10 mouse cellular contexts compared by ENCODE assay signal in genomic region chr13:59453045-59453444, GRCm38 (mm10).
DNase-seq lines count a peak whose midpoint lies in the region; ATAC-seq and TF ChIP-seq lines count a peak whose summit lies in the region.
"Had no signal": no experiment of that assay in that cellular context is flagged by ENCODE, and none has a peak within 500 bp of the region (broad histone marks: within the 10 kb centered on the region; RNA-seq: fewer than 3 reads in every experiment).

No protein-coding gene starts in this region.

- no peak overlapping the region for H3K9ac ChIP-seq in limb, embryonic 15.5 days
- H3K9ac ChIP-seq: heart, embryonic 13.5 days had no signal

- peaks cover 15% of the 10 kb centered on the region for H3K4me1 ChIP-seq in limb, embryonic 15.5 days

- no peaks in the 10 kb centered on the region for H3K9me3 ChIP-seq in limb, embryonic 15.5 days
- H3K9me3 ChIP-seq: heart, embryonic 13.5 days had no signal

- WGBS in limb, embryonic 15.5 days = 43% methylated on average over 2 of the region's 2 CpGs

- no peak overlapping the region for H3K4me3 ChIP-seq in limb, embryonic 15.5 days
- H3K4me3 ChIP-seq in left cerebral cortex, adult 2 months = no peak overlapping the region
- H3K4me3 ChIP-seq: heart, embryonic 13.5 days; myocyte had no signal

- DNase-seq in cerebellum, adult 9-10 months = peak; percentile 61
- DNase-seq in NIH3T3 (ENCODE audit: low read depth) = peak; percentile 59
- peak; percentile 22 to 31 for DNase-seq in heart, postnatal 10 days
- no peak for DNase-seq in right cerebral cortex, postnatal 4 days
- DNase-seq in ovary, postnatal 14 days (ENCODE audit: low spot score) = no peak
- no peak for DNase-seq in left cerebral cortex, adult 2 months (ENCODE audit: extremely low spot score in 1 of 2, low spot score in 2 of 2)

- no peak overlapping the region for H3K27ac ChIP-seq in limb, embryonic 15.5 days
- no peak overlapping the region for H3K27ac ChIP-seq in left cerebral cortex, adult 2 months

- no peaks in the 10 kb centered on the region for H3K36me3 ChIP-seq in limb, embryonic 15.5 days

- intact Hi-C loops in heart, postnatal 10 days (cut with DNase I) = no loop called here
- intact Hi-C loops in left cerebral cortex, adult 2 months (cut with DNase I) = no loop called here

- no peak for TF ChIP-seq CTCF in left cerebral cortex, adult 2 months (IDR thresholded peaks at IDR 0.05)

- no peak for ATAC-seq in cerebellum, adult (ENCODE audit: insufficient number of reproducible peaks, low FRiP score, low TSS enrichment)
- ATAC-seq in limb, embryonic 15.5 days (ENCODE audit: insufficient number of reproducible peaks, low FRiP score, low TSS enrichment, low read depth) = peak; percentile 19; the same call in 1 of the 2 replicates

- no peaks in the 10 kb centered on the region for H3K27me3 ChIP-seq in limb, embryonic 15.5 days
- H3K27me3 ChIP-seq: heart, embryonic 13.5 days had no signal

- no peak overlapping the region for H3K4me2 ChIP-seq in limb, embryonic 15.5 days
- H3K4me2 ChIP-seq: heart, embryonic 13.5 days had no signal

Comparison
In these comparisons a context has a peak if more than half of its experiments do, and no peak if none do; other contexts are left out.
1. DNase-seq: peak in cerebellum, adult 9-10 months (single experiment), NIH3T3 (single experiment) and heart, postnatal 10 days (2 of 2); none in right cerebral cortex, postnatal 4 days (single experiment), ovary, postnatal 14 days (single experiment) and left cerebral cortex, adult 2 months (0 of 2).